Mouse (Mus musculus): ENCODE results near the gene Slc6a12. TPM values are rescaled to one million over a fixed set of nuclear protein-coding genes. Genes with fewer than 3 reads are reported as not detected.

Slc6a12 gene
- total RNA-seq, 1 experiment from 2014 or later: not detected

DNA sequence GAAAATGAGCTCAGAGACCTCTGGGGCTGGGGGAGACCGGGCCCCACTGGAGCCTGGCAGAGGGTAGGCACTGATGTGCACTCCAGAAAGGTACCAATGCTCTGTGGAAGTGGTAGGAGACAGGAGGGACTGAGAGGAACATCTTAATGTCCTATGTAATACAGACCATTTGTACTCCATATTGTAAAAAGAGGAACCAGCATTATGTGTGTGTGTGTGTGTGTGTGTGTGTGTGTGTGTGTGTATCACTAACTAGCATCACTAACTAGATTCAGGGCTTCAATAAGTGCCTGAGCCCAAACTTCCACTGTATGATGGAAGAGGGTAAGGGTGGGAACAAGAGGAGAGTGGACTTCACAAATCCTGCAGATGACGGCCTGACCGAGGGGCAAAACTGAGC lies 42.5 kb downstream of the Slc6a12 start:
- ATAC-seq (replicated peaks in 1 of 2; ENCODE audit: insufficient read depth in 1 of 2, low FRiP score in 2 of 2, low TSS enrichment in 1 of 2, low read depth in 1 of 2, poor library complexity in 2 of 2, severe bottlenecking in 2 of 2): peak; percentile 18 to 55; a peak in 3 of 4 replicates

DNA sequence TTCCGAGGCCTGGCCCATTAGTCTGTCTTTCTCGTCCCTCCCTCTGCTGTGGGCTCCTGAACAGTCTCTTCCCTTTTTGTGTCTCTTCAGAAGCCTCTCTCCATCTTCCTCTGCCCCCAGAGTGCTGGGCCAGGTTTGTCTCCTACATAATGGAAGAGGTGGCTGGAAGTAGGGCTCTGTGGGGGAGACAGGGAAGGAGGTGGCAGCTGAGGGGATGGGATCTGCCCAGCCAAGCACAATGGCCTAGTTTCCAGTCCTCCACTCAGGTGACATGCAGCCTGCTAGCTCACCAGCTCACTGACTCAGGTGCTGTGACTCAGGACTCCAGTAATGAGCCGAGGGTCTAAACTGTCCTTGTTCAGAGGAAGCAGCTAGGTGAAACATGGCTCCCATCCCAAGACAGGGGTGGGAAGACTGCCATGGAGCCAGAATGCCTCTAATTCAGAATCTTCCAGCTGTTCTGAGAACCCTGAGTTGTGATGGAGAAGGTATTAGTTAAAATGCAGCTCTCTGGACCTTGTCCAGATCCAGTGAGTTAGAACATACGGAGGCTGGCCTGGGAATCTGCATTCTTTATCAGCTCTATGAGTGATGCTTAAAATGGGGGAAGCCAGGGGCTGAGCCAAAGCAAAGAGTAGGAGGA lies 49.9 kb downstream of the Slc6a12 start:
- ATAC-seq (replicated peaks in 1 of 2; ENCODE audit: insufficient read depth in 1 of 2, low FRiP score in 2 of 2, low TSS enrichment in 1 of 2, low read depth in 1 of 2, poor library complexity in 2 of 2, severe bottlenecking in 2 of 2): no peak

DNA sequence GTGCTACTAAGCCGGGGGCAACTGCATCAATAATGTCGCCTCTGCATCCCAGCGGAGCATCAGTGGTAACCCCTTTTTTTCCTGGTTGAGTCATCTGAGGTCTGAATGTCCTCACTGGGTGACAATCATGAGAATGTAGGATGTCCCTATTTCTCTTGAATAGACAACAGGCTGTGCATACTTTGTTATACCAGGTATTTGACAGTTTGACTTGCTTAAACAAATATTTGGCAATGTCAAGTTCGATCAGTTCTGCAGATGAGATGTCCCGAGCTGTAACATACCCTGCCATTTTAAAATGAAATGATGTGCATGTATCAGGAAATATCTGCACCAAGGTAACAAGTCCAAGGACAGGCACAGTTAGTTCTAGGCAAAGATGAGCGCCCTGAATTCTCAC lies 58.3 kb downstream of the Slc6a12 start:
- ATAC-seq (replicated peaks in 1 of 2; ENCODE audit: insufficient read depth in 1 of 2, low FRiP score in 2 of 2, low TSS enrichment in 1 of 2, low read depth in 1 of 2, poor library complexity in 2 of 2, severe bottlenecking in 2 of 2): no peak

DNA sequence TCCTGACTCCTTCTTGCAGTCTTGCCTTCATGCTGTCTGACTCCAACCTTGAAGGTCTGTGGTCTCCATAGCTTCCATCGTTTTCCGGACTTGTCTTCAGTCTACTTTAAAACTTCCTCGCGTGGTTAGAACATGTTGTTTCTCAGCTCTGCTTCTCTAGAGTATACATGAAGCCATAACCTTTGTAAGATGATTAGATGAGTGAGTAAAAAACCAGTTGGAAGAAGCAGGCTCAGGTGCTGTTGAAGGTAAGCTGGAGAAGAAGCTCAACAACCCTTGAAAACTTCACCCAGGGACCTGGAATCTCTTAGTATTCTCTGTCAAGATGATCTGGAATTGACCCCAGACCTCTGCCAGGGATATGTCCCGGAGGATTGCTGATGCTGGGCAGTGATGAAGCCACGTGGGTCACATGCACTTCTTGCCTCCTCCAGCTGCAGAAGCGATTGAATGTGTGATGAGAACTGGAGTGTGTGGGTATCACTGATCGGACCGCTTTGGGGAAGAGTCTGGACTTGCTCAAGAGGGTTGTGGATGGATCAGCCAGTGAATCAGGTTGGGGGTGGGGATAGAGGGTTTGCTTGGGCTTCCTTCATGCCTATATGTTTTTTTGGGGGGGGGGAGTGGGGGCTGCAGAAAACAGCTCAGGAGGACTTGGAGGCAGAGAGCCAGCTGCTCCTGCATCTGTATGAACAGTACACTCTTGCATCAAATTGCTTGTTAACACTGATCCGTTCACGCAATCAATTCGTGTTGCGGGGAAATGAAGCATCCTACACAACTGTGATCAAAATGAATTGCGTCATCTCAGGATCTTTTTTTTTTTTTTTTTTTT lies 59.2 kb downstream of the Slc6a12 start:
- ATAC-seq (replicated peaks in 1 of 2; ENCODE audit: insufficient read depth in 1 of 2, low FRiP score in 2 of 2, low TSS enrichment in 1 of 2, low read depth in 1 of 2, poor library complexity in 2 of 2, severe bottlenecking in 2 of 2): no peak

DNA sequence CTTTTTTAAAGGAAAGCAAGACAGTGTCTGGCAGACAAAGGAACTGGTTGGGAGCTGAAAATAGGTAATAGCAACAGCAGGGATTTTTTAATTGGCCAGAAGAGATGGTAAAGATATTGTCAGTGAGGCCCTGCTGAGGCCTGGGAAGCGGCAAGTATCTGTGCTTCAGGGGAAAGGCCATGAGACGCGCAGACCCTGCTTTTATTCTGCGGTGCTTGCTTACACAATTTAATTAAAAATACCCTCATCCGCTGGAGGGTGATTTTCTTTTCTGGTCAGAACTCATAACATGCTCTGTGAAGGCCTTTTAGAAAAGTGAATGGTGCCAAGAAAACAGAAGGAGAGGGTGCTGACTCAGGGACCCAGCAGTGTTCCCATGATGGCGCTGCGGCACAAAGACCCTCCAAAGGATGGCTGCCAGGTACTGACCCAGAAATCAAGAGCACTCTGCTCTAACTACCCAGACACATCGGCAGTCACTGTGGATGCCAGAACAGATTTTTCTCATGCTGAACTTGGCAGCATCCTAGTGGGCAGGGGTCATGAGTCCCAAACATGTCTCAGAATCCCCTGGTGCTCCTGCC lies 59.9 kb downstream of the Slc6a12 start:
- no peak for ATAC-seq (replicated peaks in 1 of 2; ENCODE audit: insufficient read depth in 1 of 2, low FRiP score in 2 of 2, low TSS enrichment in 1 of 2, low read depth in 1 of 2, poor library complexity in 2 of 2, severe bottlenecking in 2 of 2)

DNA sequence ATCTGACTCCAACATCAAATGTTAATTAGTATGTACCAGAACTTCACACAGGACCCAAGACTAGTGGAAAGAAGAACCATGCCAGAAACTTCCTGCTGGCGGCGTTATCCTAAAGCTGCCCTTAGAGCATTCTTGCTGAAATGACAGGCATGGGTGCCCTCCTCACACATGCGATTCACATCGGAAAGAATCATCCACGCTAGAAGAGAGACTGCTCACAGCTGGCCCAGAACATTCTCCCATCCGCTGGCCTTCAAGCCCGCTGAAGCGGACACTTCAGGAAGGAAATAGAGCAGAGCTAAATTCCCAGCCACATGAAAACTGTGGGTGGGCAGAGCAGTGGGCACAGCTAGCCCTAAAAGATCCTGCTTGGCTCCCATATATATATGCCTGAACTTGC lies 62.4 kb downstream of the Slc6a12 start:
- ATAC-seq (replicated peaks in 1 of 2; ENCODE audit: insufficient read depth in 1 of 2, low FRiP score in 2 of 2, low TSS enrichment in 1 of 2, low read depth in 1 of 2, poor library complexity in 2 of 2, severe bottlenecking in 2 of 2): no peak

DNA sequence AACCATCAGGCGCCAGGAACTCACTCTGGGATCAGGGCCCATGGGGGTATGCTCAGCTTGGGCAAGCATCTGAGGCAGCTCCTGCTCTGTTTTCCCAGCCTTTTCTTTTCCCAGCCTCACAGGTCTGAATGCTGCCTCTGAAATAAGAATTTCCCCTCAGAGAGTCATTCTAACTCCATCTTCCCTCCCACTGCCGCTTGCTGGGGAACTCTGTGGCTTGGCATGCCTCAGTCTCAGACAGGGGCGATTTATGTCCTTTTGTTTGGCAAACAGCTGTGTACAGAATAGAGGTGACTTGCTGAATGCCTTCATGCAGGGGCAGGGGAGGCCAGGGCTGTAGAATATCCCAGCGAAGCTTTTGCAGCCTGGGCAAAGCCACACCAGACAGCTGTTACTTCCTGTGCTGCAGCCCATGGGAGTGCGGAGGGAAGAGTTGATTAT lies 64.7 kb downstream of the Slc6a12 start:
- ATAC-seq (replicated peaks in 1 of 2; ENCODE audit: insufficient read depth in 1 of 2, low FRiP score in 2 of 2, low TSS enrichment in 1 of 2, low read depth in 1 of 2, poor library complexity in 2 of 2, severe bottlenecking in 2 of 2): peak; percentile 56 to 65; a peak in 3 of 4 replicates

DNA sequence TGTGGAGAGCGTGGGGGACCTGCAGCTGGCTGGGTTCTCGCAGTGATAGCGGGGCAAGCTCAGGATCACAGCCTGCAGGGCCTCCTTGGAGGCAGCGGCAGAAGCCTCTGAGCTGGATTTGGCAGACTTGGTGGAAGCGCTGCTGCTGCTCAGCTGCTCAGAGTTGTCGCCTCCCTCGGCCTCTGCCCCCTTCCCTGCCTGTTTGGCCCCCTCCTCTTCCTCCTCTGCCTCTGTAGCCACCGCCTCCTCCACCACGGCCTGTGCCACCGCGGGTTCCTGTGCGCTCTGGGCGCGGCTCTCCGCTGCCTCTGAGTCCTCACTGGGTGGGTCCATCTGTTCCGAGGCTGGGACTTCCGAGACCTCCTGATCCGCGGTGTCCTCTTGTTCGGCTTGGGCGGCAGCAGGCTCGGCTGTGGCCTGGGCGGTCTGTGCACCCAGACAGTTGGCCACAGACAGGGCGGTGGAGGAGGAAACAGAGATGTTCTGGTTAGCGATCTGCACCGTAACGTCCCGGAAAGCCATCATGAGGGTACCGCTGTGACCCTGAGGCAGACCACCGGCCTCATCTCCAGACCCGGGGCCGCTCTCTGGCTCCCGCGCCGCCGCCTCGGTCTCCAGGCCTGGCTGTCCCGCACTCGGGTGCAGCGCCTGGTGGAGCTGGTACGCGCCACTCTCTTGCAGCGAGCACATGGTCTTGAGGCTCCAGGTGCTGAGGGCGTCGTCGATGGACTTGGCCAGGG lies 69.9 kb downstream of the Slc6a12 start:
- ATAC-seq (replicated peaks in 1 of 2; ENCODE audit: insufficient read depth in 1 of 2, low FRiP score in 2 of 2, low TSS enrichment in 1 of 2, low read depth in 1 of 2, poor library complexity in 2 of 2, severe bottlenecking in 2 of 2): peak in 1 of 2 experiments; percentile 23; a peak in 2 of 4 replicates

Other genes with a start within 250 kb of the Slc6a12 start
- gene Mical3, start 212.1 kb upstream of the Slc6a12 start, total RNA-seq (2017): 6.6 and 8.1 TPM in 2 replicates
- 7.8 and 9.6 TPM in 2 replicates for gene Pex26, start 159.4 kb upstream of the Slc6a12 start, total RNA-seq (2017)
- gene Tuba8, start 132.4 kb upstream of the Slc6a12 start, total RNA-seq (2017): 7.3 and 14.6 TPM in 2 replicates
- 11.8 and 12.8 TPM in 2 replicates for gene Usp18, start 97.2 kb upstream of the Slc6a12 start, total RNA-seq (2017)
- gene Slc6a13, start 42.8 kb upstream of the Slc6a12 start, total RNA-seq (2017): 1.5 and 2.6 TPM in 2 replicates
- not detected in 2 replicates for gene Iqsec3, start 130.6 kb downstream of the Slc6a12 start, total RNA-seq (2017)